Mouse (Mus musculus): ENCODE results near the gene Gabpb2. TPM values are rescaled to one million over a fixed set of nuclear protein-coding genes. Genes with fewer than 3 reads are reported as not detected.
"Not testable (repeated sequence)": the region's sequence is repeated elsewhere in the genome, so short reads cannot be mapped to it uniquely, and the experiment has no call there.

Gene Gabpb2
- polyA plus RNA-seq, 1 experiment from 2014 or later, result 3.1 TPM

DNA sequence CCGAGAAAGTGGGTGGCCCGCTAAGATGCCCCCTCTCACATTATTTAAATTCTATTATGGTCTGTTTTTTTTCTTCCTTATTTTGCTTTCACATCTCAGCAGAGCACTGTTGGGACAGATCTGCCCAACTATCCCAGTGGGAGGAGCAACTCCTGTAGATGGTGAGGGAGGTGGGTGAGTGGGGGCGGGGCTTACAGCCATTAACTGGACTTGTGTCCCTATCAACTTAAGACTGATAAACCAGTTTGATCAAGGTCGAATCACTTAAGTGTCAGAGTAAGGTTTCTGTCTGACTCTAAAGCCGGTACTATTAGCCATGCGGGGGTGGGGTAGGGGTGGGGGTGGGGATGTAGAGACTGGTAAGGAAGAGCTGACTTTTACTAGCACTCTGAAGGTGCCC is 82.7 kb downstream of the Gabpb2 start:
- no peaks in the 10 kb centered on the region for H3K9me3 ChIP-seq (ENCODE audit: control insufficient read depth)
- 8% methylated on average over 6 of the region's 6 CpGs for WGBS
- no peak for TF ChIP-seq CTCF (IDR thresholded peaks at IDR 0.05; ENCODE audit: low read depth)
- no peak overlapping the region for H3K9ac ChIP-seq (ENCODE audit: low read depth, low read length)
- H3K27me3 ChIP-seq (replicated peaks; ENCODE audit: control insufficient read depth, insufficient read depth, low read length), result no peaks in the 10 kb centered on the region
- H3K36me3 ChIP-seq (ENCODE audit: control insufficient read depth, insufficient read depth), result peaks cover 17% of the 10 kb centered on the region
- H3K4me2 ChIP-seq (replicated peaks; ENCODE audit: low read depth), result peak overlapping the region; percentile 69
- H3K27ac ChIP-seq (ENCODE audit: low read depth, low read length), result peak overlapping the region; percentile 46; the same call in 1 of the 2 replicates
- peak overlapping the region; percentile 33 for H3K4me3 ChIP-seq (ENCODE audit: low read depth, low read length)
- H3K4me1 ChIP-seq (replicated peaks; ENCODE audit: control insufficient read depth, insufficient read depth, low read length), result peaks cover 7% of the 10 kb centered on the region; the same call in 1 of the 2 replicates
- ATAC-seq, result 0 out of 2 replicates have a peak, but pooled peaks have one; percentile 37

- not testable (repeated sequence) for H3K4me2 ChIP-seq (replicated peaks; ENCODE audit: low read depth); H3K27ac ChIP-seq (ENCODE audit: low read depth, low read length); H3K4me1 ChIP-seq (replicated peaks; ENCODE audit: control insufficient read depth, insufficient read depth, low read length); H3K27me3 ChIP-seq (replicated peaks; ENCODE audit: control insufficient read depth, insufficient read depth, low read length); H3K9me3 ChIP-seq (ENCODE audit: control insufficient read depth); H3K9ac ChIP-seq (ENCODE audit: low read depth, low read length)
- Histone ChIP-seq H3K36me3 (ENCODE audit: control insufficient read depth, insufficient read depth) (peaks cover 20% of the 10 kb centered on the region), H3K4me3 (ENCODE audit: low read depth, low read length) (peak overlapping the region; percentile 72)
- WGBS, result no CpG with 5 or more reads among the region's 12 CpGs
- ATAC-seq, result peak; percentile 19; the same call in 1 of the 2 replicates
Observed at GRCm38 (mm10) chr3:95134133-95134532, 83.6 kb downstream of the Gabpb2 start.

- H3K9me3 ChIP-seq (ENCODE audit: control insufficient read depth), result no peaks in the 10 kb centered on the region
- TF ChIP-seq CTCF (IDR thresholded peaks at IDR 0.05; ENCODE audit: low read depth), result peak; percentile 55
- H3K4me2 ChIP-seq (replicated peaks; ENCODE audit: low read depth), result peak within 1 kb of the TSS; percentile 86
- ATAC-seq, result peak; percentile 91
- WGBS, result under 1% methylated on average over 20 of the region's 20 CpGs
- H3K27ac ChIP-seq (ENCODE audit: low read depth, low read length), result peak within 1 kb of the TSS; percentile 46; the same call in 1 of the 2 replicates
- H3K9ac ChIP-seq (ENCODE audit: low read depth, low read length), result peak within 1 kb of the TSS; percentile 75
- H3K27me3 ChIP-seq (replicated peaks; ENCODE audit: control insufficient read depth, insufficient read depth, low read length), result no peaks in the 10 kb centered on the region
- H3K4me1 ChIP-seq (replicated peaks; ENCODE audit: control insufficient read depth, insufficient read depth, low read length), result peaks cover 7% of the 10 kb centered on the region; the same call in 1 of the 2 replicates
- peaks cover 24% of the 10 kb centered on the region for H3K36me3 ChIP-seq (ENCODE audit: control insufficient read depth, insufficient read depth)
- peak within 1 kb of the TSS; percentile 72 for H3K4me3 ChIP-seq (ENCODE audit: low read depth, low read length)
Observed at GRCm38 (mm10) chr3:95133680-95134101, 84.0 kb downstream of the Gabpb2 start, which contains the start of the genes Scnm1 and Lysmd1. Gene Scnm1, minus strand, starts transcription at chr3:95134011. Gene Lysmd1, plus strand, starts transcription at chr3:95134088.

GRCm38 (mm10) chr3:95133176-95133575 is 84.5 kb downstream of the Gabpb2 start:
- peak; percentile 1; the same call in 1 of the 2 replicates for ATAC-seq
- peak overlapping the region; percentile 86 for H3K4me2 ChIP-seq (replicated peaks; ENCODE audit: low read depth)
- 52% methylated on average over 11 of the region's 11 CpGs for WGBS
- H3K9ac ChIP-seq (ENCODE audit: low read depth, low read length), result peak overlapping the region; percentile 75
- no peak for TF ChIP-seq CTCF (IDR thresholded peaks at IDR 0.05; ENCODE audit: low read depth)
- H3K9me3 ChIP-seq (ENCODE audit: control insufficient read depth), result no peaks in the 10 kb centered on the region
- H3K36me3 ChIP-seq (ENCODE audit: control insufficient read depth, insufficient read depth), result peaks cover 29% of the 10 kb centered on the region
- peak overlapping the region; percentile 72 for H3K4me3 ChIP-seq (ENCODE audit: low read depth, low read length)
- no peaks in the 10 kb centered on the region for H3K27me3 ChIP-seq (replicated peaks; ENCODE audit: control insufficient read depth, insufficient read depth, low read length)
- H3K27ac ChIP-seq (ENCODE audit: low read depth, low read length), result no peak overlapping the region
- peaks cover 7% of the 10 kb centered on the region; the same call in 1 of the 2 replicates for H3K4me1 ChIP-seq (replicated peaks; ENCODE audit: control insufficient read depth, insufficient read depth, low read length)

DNA sequence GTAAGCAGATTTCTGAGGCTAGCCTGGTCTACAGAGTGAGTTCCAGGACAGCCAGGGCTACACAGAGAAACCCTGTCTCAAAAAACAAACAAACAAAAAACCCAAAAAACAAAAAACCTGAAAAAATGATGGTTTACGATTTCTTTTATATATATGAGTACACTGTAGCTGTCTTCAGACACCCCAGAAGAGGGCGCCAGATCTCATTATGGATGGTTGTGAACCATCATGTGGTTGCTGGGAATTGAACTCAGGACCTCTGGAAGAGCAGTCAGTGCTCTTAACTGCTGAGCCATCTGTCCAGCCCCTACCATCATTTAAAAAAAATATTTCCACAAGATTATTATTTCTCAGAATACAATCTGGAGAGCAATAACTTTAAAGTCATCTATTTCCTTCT is 85.3 kb downstream of the Gabpb2 start:
- peak; percentile 49 for TF ChIP-seq CTCF (IDR thresholded peaks at IDR 0.05; ENCODE audit: low read depth)
- 94% methylated on average over 2 of the region's 2 CpGs for WGBS

More for the DNA sequence above, 85.3 kb downstream of the Gabpb2 start:
- not testable (repeated sequence) for H3K4me2 ChIP-seq (replicated peaks; ENCODE audit: low read depth); ATAC-seq; H3K9me3 ChIP-seq (ENCODE audit: control insufficient read depth); H3K27ac ChIP-seq (ENCODE audit: low read depth, low read length); H3K4me3 ChIP-seq (ENCODE audit: low read depth, low read length); H3K27me3 ChIP-seq (replicated peaks; ENCODE audit: control insufficient read depth, insufficient read depth, low read length); H3K9ac ChIP-seq (ENCODE audit: low read depth, low read length); H3K4me1 ChIP-seq (replicated peaks; ENCODE audit: control insufficient read depth, insufficient read depth, low read length)
- peaks cover 28% of the 10 kb centered on the region for H3K36me3 ChIP-seq (ENCODE audit: control insufficient read depth, insufficient read depth)

Small RNAs within 50 kb of the gene (microRNA-seq; reads per million reads assigned to microRNA genes)
- gene Mir8099-1, result not detected

Other genes with a start within 250 kb of the Gabpb2 start
- 10.5 and 11.6 TPM in 2 replicates for gene Pi4kb, start 243.2 kb downstream of the Gabpb2 start, polyA plus RNA-seq (2015; fragmentation: Nextera tagmentation; extraction: Ambion mirVana)
- gene Zfp687, start 202.5 kb downstream of the Gabpb2 start, polyA plus RNA-seq (2015; fragmentation: Nextera tagmentation; extraction: Ambion mirVana), result 8.7 and 9.7 TPM in 2 replicates
- 164 and 166 TPM in 2 replicates for gene Psmd4, start 175.3 kb downstream of the Gabpb2 start, polyA plus RNA-seq (2015; fragmentation: Nextera tagmentation; extraction: Ambion mirVana)
- 13.1 and 14.7 TPM in 2 replicates for gene Pip5k1a, start 111.0 kb downstream of the Gabpb2 start, polyA plus RNA-seq (2015; fragmentation: Nextera tagmentation; extraction: Ambion mirVana)
- gene Vps72, start 106.9 kb downstream of the Gabpb2 start, polyA plus RNA-seq (2015; fragmentation: Nextera tagmentation; extraction: Ambion mirVana), result 58.5 and 60.5 TPM in 2 replicates
- gene Tmod4, start 93.4 kb downstream of the Gabpb2 start, polyA plus RNA-seq (2015; fragmentation: Nextera tagmentation; extraction: Ambion mirVana), result 0.44 and 0.73 TPM in 2 replicates
- 49.3 and 54.8 TPM in 2 replicates for gene Scnm1, start 83.9 kb downstream of the Gabpb2 start, polyA plus RNA-seq (2015; fragmentation: Nextera tagmentation; extraction: Ambion mirVana)
- gene Lysmd1, start 83.8 kb downstream of the Gabpb2 start, polyA plus RNA-seq (2015; fragmentation: Nextera tagmentation; extraction: Ambion mirVana), result 7.1 and 7.5 TPM in 2 replicates
- 3.6 and 4.7 TPM in 2 replicates for gene Tnfaip8l2, start 75.6 kb downstream of the Gabpb2 start, polyA plus RNA-seq (2015; fragmentation: Nextera tagmentation; extraction: Ambion mirVana)
- 1.0 and 1.3 TPM in 2 replicates for gene Sema6c, start 57.5 kb downstream of the Gabpb2 start, polyA plus RNA-seq (2015; fragmentation: Nextera tagmentation; extraction: Ambion mirVana)
- gene Cdc42se1, start 10.8 kb upstream of the Gabpb2 start, polyA plus RNA-seq (2015; fragmentation: Nextera tagmentation; extraction: Ambion mirVana), result 59.4 and 64.9 TPM in 2 replicates
- 10.1 and 10.6 TPM in 2 replicates for gene Mllt11, start 14.3 kb upstream of the Gabpb2 start, polyA plus RNA-seq (2015; fragmentation: Nextera tagmentation; extraction: Ambion mirVana)
- gene Gm128, start 23.7 kb upstream of the Gabpb2 start, polyA plus RNA-seq (2015; fragmentation: Nextera tagmentation; extraction: Ambion mirVana), result 0.14 and 0.16 TPM in 2 replicates
- not detected in 2 replicates for gene Bnipl, start 33.3 kb upstream of the Gabpb2 start, polyA plus RNA-seq (2015; fragmentation: Nextera tagmentation; extraction: Ambion mirVana)
- 36.4 and 38.0 TPM in 2 replicates for gene Mindy1, start 63.4 kb upstream of the Gabpb2 start, polyA plus RNA-seq (2015; fragmentation: Nextera tagmentation; extraction: Ambion mirVana)
- 9.2 and 10.1 TPM in 2 replicates for gene Prune1, start 64.2 kb upstream of the Gabpb2 start, polyA plus RNA-seq (2015; fragmentation: Nextera tagmentation; extraction: Ambion mirVana)
- 2.0 and 2.3 TPM in 2 replicates for gene Anxa9, start 89.3 kb upstream of the Gabpb2 start, polyA plus RNA-seq (2015; fragmentation: Nextera tagmentation; extraction: Ambion mirVana)
- gene Cers2, start 96.9 kb upstream of the Gabpb2 start, polyA plus RNA-seq (2015; fragmentation: Nextera tagmentation; extraction: Ambion mirVana), result 109 and 120 TPM in 2 replicates
- 7.5 and 7.7 TPM in 2 replicates for gene Setdb1, start 139.3 kb upstream of the Gabpb2 start, polyA plus RNA-seq (2015; fragmentation: Nextera tagmentation; extraction: Ambion mirVana)
- gene 4930558C23Rik, start 184.9 kb upstream of the Gabpb2 start, polyA plus RNA-seq (2015; fragmentation: Nextera tagmentation; extraction: Ambion mirVana), result not detected in 2 replicates
- gene Arnt, start 216.5 kb upstream of the Gabpb2 start, polyA plus RNA-seq (2015; fragmentation: Nextera tagmentation; extraction: Ambion mirVana), result 11.7 and 13.4 TPM in 2 replicates

Measured in intestine, postnatal 0 days (tissue).